Mouse (Mus musculus) heart, adult 2 months (tissue): Measurements from ENCODE around the gene Rbms1.

Experiments
- CTCF ChIP-seq: fragments of 200-600 bp; IDR thresholded peaks from 2 replicates; pipeline ENCODE4 v1.8.1; 2022; ENCODE audit warnings: antibody characterized with exemption, mild to moderate bottlenecking, moderate library complexity
- POLR2A ChIP-seq: fragments of 200-500 bp; IDR thresholded peaks from 2 replicates; pipeline ENCODE4 v1.6.1; 2011; ENCODE audit warnings: mild to moderate bottlenecking, low read depth, low read length, control low read depth; ENCODE audit not compliant: insufficient read depth

DNA sequence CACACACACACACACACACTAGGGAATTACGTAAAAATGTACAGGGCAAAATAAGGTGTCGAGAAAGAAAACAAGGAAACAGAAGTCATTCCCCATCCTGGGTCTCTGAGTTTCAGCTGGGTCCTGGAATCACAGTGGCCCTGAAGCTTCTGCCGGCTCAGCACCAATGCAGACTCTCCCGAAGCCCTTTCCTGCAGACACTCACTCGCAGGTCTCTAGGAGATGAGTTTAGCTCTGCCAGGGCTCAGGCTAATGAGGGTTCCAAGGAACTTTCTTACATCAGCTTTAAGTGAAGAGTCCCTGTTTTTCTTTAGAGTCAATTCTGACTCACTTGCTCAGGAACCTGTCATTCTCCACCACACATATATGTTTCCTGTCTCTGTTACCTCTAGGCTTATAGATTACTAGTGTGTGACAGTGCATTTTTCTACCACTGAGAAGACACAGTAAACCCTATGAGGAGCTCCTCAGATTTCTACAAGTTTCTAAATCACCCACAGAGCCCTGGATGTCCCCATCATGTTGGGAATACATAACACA lies 98.7 kb downstream of the Rbms1 start:
- TF ChIP-seq POLR2A (no peak), CTCF (no peak)
